Mouse (Mus musculus) bone marrow macrophage, adult 2 months (primary cell): ENCODE data around the gene Sdf2.

Experiments
- CTCF ChIP-seq: IDR thresholded peaks from 2 replicates; pipeline ENCODE4 v1.5.1; 2012; ENCODE audit warnings: low read depth, mild to moderate bottlenecking, low read length, moderate library complexity
- POLR2A ChIP-seq: IDR thresholded peaks from 2 replicates; pipeline ENCODE4 v1.6.1; 2012; ENCODE audit warnings: mild to moderate bottlenecking, low read depth, low read length, borderline replicate concordance

- TF ChIP-seq CTCF (no peak), POLR2A (no peak)
These were observed 919 bp downstream of the Sdf2 start for GRCm38 (mm10) chr11:78246318-78247011.
